Comparison of ENCODE assay signal across 8 mouse cellular contexts in genomic region chr2:119872371-119873104, GRCm38 (mm10). TPM values are rescaled to one million over a fixed set of nuclear protein-coding genes. Genes with fewer than 3 reads are reported as not detected.
DNase-seq lines count a peak whose midpoint lies in the region; ATAC-seq and TF ChIP-seq lines count a peak whose summit lies in the region.

No protein-coding gene starts in this region.

- no peaks in the 10 kb centered on the region for H3K36me3 ChIP-seq in G1E (replicated peaks)
- no peaks in the 10 kb centered on the region for H3K36me3 ChIP-seq in lung, embryonic 15.5 days

- no peaks in the 10 kb centered on the region for H3K4me1 ChIP-seq in G1E (ENCODE audit: insufficient read depth, low read depth, low read length)
- H3K4me1 ChIP-seq in lung, embryonic 15.5 days, result peaks cover 12% of the 10 kb centered on the region

- 0 out of 2 replicates have a peak overlapping the region, but pooled peaks have one; percentile 3 for H3K4me3 ChIP-seq in G1E (ENCODE audit: low read depth, low read length)
- peak overlapping the region; percentile 51 for H3K4me3 ChIP-seq in lung, embryonic 15.5 days

- H3K27ac ChIP-seq in lung, embryonic 15.5 days, result peak overlapping the region; percentile 11; the same call in 1 of the 2 replicates

- H3K4me2 ChIP-seq in lung, embryonic 15.5 days, result peak overlapping the region; percentile 100

- no peak for ATAC-seq in G1E (ENCODE audit: extremely low read depth, insufficient number of reproducible peaks, low FRiP score, poor library complexity, severe bottlenecking)
- peak; percentile 85 for ATAC-seq in lung, embryonic 15.5 days (ENCODE audit: borderline replicate concordance, extremely low read depth, low FRiP score, low TSS enrichment)

- 1% methylated on average over 73 of the region's 73 CpGs for WGBS in lung, embryonic 15.5 days

- DNase-seq in G1E (ENCODE audit: low spot score), result no peak
- peak; percentile 81 for DNase-seq in cerebellum, adult 8-10 months
- DNase-seq in forelimb bud, embryonic 11.5 days (ENCODE audit: low read depth, low spot score), result peak; percentile 69
- DNase-seq in heart, postnatal 4 days, result peak; percentile 75
- DNase-seq in layer of hippocampus, adult 9-11 months, result peak; percentile 71
- peak; percentile 40 for DNase-seq in ovary, adult 18-20 months (ENCODE audit: low spot score)
- DNase-seq in thymus, adult 18-20 months, result peak; percentile 64 to 66

- H3K9ac ChIP-seq in lung, embryonic 15.5 days, result peak overlapping the region; percentile 46

- no peak for TF ChIP-seq CTCF in G1E (IDR thresholded peaks at IDR 0.05; ENCODE audit: low read depth, low read length)

- peaks cover 11% of the 10 kb centered on the region for H3K9me3 ChIP-seq in G1E (replicated peaks)
- no peaks in the 10 kb centered on the region for H3K9me3 ChIP-seq in lung, embryonic 15.5 days

- H3K27me3 ChIP-seq in G1E (ENCODE audit: insufficient read depth, low read length), result peaks cover 16% of the 10 kb centered on the region
- no peaks in the 10 kb centered on the region for H3K27me3 ChIP-seq in lung, embryonic 15.5 days

RNA-seq across cellular contexts. Expression of gene Mga, which starts 24.5 kb away (rescaled TPM):
- total RNA-seq in G1E (2014; fragmentation: Nextera tagmentation) (186 and 200 TPM in 2 replicates), G1E (2017) (69.4 and 80.7 TPM in 2 replicates)
- polyA plus RNA-seq in G1E (2012), result 2.7 and 4.1 TPM in 2 replicates
- 10 to 100 TPM; 51.6 to 57.6 TPM for total RNA-seq in heart, postnatal 4 days (2021)
- polyA plus RNA-seq in lung, embryonic 15.5 days (2015; fragmentation: Nextera tagmentation; extraction: Ambion mirVana), result 22.8 and 27.5 TPM in 2 replicates
